Mouse (Mus musculus) lung, postnatal 0 days (tissue): ENCODE results near the gene Gm10135.

Experiments used
- CTCF ChIP-seq: IDR thresholded peaks from 2 replicates; pipeline ENCODE4 v1.5.1; 2016; ENCODE audit warnings: antibody characterized with exemption, mild to moderate bottlenecking
- EP300 ChIP-seq: IDR thresholded peaks from 2 replicates; pipeline ENCODE4 v1.6.1; 2016; ENCODE audit warnings: antibody characterized with exemption, mild to moderate bottlenecking, control low read depth

GRCm38 (mm10) chr5:72960096-72960495 is 14.4 kb downstream of the Gm10135 start:
- TF ChIP-seq CTCF (peak; percentile 42), EP300 (no peak)
